Mouse (Mus musculus) testis, adult 2 months (tissue): ENCODE results near the gene Galnt18.

ENCODE experiments used
- CTCF ChIP-seq: fragments of 200-500 bp; IDR thresholded peaks from 2 replicates; pipeline ENCODE4 v1.5.1; 2012; ENCODE audit warnings: low read depth, mild to moderate bottlenecking, inconsistent platforms, low read length, moderate library complexity; ENCODE audit not compliant: control insufficient read depth, insufficient read depth, insufficient replicate concordance
- POLR2A ChIP-seq: fragments of 200-500 bp; IDR thresholded peaks from 2 replicates; pipeline ENCODE4 v1.6.1; 2012; ENCODE audit warnings: low read depth, mild to moderate bottlenecking, inconsistent platforms, low read length, moderate library complexity; ENCODE audit not compliant: control insufficient read depth

DNA sequence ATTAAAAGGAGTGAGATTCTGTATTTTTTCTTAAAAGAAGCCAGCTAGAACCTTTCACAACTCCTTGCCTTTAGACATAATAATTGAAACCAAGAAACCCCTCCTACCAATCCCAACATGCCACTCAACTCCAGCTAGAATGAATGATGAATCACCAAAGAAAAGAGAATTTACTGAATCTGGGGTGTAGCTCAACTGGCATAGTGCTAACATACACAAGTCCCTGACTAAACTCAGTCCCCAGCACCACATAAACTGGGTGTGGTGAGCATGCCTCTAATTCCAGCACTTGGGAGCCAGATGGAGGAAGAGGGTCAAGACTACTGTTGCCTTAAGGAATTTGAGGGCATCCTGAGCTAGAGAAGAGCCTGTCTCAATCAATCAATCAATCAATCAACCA, 83.6 kb downstream of the Galnt18 start:
- TF ChIP-seq CTCF (no peak), POLR2A (no peak)
